Mouse (Mus musculus) natural killer cell, adult 2 months (primary cell): Measurements from ENCODE around the gene Smoc2.

Experiments
- DNase-seq, 2 experiments: peaks; one replicate each; pipeline ENCODE4 v3.0.0; 2022; ENCODE audit warnings: low spot score in 2 of 2

Smoc2 gene

GRCm38 (mm10) chr17:14414511-14414910 lies 135.2 kb downstream of the Smoc2 start:
- DNase-seq: no peak

- DNase-seq: no peak
Observed at GRCm38 (mm10) chr17:14420460-14421046, 141.2 kb downstream of the Smoc2 start.

- DNase-seq: no peak
Observed at GRCm38 (mm10) chr17:14426481-14426880, 147.2 kb downstream of the Smoc2 start.

GRCm38 (mm10) chr17:14434717-14435116 lies 155.4 kb downstream of the Smoc2 start:
- DNase-seq: no peak

DNA sequence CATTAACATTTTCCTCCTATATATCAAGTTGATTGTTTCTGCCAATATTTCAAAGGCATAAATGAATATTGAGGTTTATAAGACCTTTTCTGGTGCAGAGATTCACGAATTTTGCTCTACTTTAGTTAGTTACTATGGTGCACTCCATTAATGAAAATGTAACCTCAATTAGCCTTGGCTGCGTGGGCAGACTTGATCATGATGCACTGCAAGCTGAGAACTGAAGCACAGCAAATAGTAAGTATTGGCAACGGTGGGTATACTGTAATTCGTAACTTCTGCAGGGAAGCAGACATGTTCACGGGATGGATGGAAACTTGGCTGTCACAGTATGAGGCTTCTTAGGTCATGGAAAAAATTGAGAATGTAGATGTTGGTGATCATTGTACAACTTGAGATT lies 166.3 kb downstream of the Smoc2 start:
- DNase-seq: no peak

DNA sequence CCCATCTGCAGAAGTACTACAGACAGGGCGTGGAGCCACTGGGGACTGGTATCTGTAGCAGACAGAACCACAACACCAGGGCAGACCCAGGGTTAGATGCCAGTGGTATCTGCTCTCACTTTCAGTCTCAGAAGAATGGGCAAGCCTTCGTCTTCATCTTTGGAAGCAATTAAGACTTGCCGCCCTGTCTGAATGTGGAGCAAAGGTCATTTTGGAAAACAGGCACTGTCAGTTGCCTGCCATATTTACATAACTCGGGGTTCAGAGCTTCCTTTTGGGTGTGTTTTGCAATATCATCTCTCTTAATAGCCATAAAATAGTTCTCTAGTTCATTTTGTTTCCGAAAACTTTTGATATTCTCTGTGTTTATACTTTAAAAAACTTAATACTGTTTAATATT lies 168.0 kb downstream of the Smoc2 start:
- no peak for DNase-seq
